Mouse (Mus musculus) retina, adult 2 months (tissue): ENCODE results near the gene Casz1.

Source experiments
- DNase-seq: peaks from one replicate; pipeline ENCODE4 v3.0.0-alpha.2; 2012; ENCODE audit warnings: low read depth, low spot score

Gene Casz1

DNA sequence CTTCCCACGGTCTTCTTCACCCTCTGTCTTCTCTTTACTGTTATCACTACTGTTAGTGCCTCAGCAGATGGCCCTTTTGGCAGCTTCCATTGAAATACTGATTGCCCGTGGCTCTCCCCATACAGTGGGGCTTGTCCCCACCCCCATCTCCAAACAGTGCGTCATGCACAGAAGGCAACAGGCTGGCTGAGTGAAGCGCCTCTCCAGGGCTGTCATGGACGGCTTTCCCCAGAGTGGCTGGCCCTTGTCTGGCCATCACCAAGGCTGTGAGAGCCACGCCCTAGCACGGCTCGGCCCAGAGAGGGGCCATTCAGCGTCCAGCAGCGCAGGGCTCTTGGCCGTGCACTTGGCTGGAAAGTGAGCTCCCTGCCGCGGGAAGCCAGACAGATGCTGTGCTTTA lies 131.0 kb downstream of the Casz1 start:
- no peak for DNase-seq

DNA sequence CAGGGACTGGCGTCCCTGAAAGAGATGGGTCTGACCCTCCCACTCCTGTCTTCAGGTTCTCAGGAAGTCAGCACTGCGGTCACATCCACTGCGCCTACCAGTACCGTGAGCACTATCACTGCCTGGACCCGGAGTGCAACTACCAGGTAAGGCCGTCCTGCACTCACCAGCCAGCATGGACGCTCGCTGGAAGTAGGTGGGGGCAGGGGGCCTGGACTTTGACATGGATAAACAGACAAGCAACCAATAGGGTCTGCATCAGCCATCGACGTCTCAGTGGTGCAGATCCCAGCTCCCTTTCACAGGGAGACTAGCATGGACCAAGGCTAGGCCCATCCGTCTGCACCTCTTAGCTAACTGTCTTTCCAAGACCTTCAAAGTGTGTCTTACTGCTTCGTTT lies 131.9 kb downstream of the Casz1 start:
- no peak for DNase-seq

DNA sequence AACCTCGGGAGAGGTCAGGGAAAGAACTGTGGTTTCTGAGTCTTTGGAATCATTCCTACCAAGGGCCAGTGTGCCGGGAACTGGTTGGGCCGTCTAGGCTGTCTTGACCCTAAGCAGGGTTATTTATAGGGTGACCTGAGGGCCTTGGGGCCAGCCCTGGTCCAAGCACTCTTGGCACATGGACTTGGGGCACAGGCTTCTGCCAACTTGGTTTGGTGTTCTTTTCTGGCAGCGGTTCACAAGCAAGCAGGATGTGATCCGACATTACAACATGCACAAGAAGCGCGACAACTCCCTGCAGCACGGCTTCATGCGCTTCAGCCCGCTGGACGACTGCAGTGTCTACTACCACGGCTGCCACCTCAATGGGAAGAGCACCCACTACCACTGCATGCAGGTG lies 132.5 kb downstream of the Casz1 start:
- DNase-seq = no peak

DNA sequence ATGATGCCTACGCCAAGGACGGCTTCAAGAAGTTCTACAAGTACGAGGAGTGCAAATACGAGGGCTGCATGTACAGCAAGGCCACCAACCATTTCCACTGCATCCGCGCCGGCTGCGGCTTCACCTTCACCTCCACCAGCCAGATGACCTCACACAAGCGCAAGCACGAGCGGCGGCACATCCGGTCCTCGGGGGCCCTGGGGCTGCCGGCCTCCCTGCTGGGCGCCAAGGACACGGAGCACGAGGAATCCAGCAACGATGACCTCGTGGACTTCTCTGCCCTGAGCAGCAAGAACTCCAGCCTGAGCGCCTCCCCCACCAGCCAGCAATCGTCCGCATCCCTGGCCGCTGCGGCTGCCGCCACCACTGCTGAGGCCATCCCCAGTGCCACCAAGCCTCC lies 134.3 kb downstream of the Casz1 start:
- no peak for DNase-seq

DNA sequence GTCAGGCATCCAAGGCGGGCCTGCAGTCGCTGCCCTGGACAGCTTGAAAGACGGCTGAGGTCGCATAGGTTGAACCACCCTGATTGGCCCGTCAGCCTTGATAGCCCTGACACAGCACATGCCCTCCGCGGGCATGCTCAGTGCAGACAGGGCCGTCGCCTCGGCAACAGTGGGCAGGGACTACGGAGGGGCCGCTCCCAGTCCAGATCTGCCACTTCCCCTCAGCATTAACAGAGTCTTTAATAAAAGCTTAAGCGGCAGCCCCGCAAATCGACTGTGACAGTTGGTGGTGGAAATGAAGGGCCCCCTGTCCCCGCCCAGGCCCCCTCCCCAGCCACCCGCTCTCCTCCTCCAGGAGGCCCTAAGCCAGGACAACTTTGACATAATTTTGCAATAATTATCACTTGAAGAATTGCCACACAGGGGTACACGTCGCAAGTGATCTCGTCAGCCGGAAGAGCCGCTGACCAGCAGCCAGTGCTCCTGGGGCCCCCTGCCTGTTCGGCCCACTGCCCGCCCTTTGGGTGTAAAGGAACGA lies 136.5 kb downstream of the Casz1 start:
- no peak for DNase-seq

DNA sequence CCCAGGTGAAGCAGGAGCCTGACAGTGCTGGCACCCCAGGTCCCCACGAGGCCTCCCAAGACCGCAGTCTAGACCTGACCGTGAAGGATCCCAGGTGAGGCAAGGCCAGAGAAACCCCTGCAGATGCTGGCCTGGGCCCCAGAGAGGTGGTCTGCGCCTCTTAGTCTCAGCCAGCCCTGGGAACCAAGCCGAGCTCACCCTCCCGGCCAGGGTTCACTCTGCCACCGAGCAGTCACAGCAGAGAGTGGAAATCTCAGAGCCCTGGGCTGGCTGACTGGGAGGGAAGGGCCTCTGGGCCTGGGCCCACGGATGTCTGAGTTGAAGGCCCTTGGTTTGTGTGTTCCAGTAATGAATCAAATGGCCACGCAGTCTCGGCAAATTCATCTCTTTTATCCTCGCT lies 137.1 kb downstream of the Casz1 start:
- DNase-seq = no peak

DNA sequence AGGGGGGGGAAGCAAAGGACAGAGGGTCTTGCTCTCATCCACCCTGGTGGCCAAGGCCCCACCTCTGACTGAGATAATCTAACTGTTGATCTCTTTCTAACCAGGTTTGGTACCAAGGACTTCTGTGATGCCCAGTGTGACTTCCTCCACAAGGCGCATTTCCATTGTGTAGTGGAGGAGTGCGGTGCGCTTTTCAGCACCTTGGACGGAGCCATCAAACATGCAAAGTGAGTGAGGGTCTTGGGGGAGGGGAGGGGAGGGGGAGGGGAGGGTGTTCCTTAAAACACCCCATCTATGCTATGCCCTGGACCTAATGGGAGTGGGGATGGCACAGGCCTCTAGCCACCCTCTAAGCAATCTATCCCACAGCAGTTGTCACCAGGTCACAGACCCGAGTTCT lies 138.9 kb downstream of the Casz1 start:
- no peak for DNase-seq

DNA sequence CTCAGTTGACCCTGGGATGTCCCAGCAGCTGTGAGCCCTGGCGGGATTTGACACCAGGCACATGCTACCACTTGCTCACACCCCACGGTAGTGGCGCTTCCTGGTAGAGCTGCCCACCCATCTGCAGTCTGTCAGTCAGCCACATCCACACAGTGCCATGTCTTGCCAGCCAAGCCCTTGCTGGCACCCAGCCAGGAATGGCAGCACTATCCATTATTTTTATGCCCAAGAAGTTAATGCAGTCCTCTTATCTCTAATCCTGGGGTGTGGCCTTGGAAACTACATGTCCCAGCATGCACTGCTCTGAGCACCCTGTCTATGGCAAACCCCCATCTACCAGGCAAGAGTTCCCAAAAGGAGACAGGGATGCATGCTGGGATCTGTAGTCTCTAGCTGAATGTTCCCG lies 141.2 kb downstream of the Casz1 start:
- DNase-seq = no peak

DNA sequence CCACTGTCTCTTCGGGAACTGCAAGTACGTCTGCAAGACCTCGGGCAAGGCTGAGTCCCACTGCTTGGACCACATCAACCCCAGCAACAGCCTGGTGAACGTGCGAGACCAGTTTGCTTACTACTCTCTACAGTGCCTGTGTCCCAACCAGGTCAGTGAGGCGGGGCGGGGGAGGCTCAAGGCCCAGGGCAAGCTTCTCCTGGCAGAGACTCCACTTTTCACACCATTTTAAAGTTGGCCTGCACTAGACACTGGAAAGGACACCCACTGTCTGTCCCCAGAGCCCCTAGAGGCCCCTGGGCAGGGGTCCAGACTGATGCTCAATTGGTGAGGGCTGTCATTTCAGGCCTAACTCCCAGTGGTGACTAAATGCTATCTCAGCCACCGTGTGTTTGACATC lies 141.8 kb downstream of the Casz1 start:
- no peak for DNase-seq

DNA sequence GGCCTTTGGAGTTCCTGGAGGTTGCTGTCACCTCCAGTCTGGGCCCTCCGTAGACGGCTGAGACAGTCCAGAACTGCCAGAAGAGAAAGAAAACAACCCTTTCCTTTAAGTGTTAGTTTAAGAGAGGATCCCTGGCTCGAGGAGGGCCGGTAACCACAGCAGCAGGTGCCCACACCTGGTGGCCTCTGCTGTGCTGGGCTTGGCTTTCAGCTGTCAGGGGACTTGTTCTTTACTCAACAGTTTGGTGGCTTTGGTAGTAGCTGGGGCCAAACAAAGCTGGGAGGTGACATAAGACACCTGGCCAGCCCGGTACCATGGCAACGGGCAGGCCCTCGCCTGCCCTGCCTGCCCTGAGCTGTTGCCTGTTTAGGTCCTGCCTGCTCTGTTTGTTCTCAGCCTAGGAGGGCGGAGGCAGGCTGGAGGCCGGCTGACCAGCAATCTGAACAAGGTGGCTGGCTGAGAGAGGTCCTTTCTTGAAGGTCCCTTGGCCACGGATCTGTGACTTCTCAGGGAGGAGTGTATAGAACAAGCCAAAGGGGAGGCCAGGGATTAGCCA lies 143.7 kb downstream of the Casz1 start:
- no peak for DNase-seq

DNA sequence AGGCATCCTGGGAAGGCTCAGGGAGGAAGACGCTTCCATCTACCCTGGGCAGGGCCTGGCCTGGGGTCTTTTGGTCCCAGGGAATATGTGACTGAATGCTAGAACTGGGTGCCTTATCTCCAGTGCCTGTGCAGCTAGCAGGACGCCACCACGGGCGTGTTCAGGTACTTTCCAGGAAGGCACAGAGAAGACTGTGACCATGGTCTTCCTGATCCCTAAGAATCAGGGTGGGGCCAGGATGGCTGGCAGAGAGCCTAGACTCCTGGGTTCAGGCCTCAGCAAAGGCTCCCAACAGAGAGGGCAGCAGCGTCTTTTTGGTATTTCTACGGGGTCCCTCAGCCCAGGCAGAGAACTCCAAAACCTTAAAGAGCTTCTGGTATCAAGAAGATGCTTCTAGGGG lies 146.3 kb downstream of the Casz1 start:
- no peak for DNase-seq

DNA sequence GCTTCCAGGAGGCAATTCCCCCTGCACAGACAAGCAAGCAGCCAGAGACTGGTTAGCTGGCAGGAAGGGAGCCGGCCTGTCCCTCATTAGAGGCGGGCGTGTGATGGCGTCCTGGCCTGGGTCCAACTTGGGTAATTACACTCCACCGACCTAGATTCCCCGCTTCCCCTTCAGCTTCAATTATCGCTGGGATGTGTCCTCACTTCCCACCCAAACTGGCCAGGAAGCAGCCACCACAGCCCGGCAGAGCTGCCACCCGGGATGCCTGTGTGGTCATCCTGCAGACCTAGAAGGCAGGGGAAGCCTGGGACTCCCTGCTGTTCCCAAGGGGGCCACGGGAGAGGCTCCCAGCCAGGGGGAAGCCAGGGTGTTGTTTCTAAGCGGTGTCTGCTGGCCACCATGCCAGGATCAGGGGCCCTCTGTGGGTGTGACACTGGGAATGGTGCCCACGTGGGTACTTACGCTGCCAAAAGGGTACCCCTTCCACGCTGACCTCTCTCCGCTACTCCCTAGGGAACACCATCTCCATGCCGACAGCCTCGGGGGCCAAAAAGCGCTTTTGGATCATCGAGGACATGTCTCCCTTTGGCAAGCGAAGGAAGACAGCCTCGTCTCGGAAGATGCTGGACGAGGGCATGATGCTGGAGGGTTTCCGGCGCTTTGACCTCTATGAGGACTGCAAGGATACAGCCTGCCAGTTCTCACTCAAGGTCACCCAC lies 146.9 kb downstream of the Casz1 start:
- DNase-seq = peak; percentile 41

DNA sequence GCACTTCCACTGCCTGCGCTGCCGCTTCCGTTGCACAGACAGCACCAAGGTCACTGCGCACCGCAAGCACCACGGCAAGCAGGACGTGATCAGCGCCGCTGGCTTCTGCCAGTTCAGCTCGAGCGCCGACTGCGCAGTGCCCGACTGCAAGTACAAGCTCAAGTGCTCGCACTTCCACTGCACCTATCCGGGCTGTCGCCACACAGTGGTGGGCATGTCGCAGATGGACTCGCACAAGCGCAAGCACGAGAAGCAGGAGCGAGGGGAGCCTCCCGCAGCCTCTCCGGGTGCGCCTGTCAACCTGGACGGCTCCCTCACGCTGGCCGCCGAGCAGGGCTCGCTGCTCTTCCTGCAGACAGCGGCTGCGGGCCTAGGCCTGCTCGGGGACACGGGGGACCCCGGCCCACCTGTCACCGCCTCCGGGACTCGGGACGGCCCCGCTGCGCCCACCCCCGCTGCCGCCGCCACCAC lies 147.6 kb downstream of the Casz1 start:
- DNase-seq = no peak

DNA sequence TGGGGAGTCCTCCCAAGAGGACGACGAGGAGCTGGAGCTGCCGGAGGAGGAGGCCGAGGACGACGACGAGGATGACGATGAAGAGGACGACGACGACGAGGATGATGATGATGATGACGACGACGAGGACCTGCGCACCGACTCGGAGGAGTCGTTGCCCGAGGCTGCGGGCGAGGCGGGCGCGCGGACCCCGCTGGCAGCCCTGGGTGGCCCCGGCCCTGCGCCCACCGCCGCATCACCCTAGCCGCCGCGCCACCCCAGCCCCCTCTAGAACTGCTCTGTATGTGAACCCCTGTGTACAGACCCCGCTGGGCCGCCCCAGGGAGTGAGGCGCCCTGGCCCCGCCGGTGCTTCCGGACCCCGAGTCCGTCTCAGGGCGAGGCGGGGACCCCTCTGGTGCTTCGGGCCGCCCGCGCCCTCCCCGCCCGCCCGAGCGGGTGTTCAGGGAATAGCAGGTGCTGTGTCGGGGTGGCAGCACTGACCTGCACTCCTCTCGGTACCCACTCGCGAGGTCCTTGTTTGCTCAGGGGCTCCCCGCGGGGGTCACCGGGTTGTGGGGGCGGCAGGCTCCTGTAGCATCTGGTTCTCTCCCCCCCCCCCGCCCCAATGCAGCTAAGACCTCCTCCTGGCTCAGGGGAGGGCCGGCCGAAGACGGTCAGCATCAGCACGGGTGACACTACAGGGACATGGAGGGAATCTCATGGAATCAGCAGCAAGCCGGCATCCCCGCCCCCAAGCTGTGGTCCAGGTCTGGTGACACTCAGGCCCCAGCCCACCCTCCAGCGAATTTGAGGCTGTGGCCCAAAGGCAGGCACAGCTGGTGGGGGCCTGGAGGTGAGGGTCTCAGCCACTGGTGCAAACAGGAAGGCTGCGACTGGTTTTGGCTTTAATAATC lies 148.3 kb downstream of the Casz1 start:
- DNase-seq = no peak

DNA sequence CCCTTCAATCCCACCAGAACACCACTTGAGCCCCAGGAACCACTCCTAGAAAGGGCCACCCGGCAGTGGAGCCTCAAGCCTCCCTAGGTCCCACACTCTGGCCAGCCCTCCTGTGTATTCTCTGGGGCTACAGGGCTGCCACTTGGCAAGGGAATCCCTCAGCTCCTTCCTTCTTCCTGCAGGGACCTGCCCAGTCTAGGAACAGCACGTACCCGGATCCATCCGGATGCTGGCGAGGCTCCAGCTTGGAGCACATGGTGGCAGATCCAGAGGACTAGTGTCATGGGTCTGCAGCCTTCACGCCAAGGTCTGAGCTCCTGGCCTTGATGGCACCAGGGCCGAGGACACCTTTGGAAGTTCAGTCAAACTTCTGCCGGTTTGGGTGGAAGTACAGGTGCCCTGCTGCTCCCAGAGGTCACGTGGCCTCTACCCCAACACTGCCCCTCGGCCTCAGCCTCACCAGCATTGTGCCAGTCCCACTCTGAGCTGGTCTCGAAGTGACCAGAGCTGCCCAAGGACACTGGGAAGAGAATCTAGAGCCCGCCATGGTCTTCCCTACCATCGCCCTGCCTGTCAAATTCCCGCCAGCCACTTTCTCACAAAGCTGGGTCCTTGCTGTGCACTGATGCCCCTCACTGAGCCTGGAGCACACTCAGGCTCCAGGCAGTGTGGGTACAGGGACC lies 151.0 kb downstream of the Casz1 start:
- DNase-seq = no peak

DNA sequence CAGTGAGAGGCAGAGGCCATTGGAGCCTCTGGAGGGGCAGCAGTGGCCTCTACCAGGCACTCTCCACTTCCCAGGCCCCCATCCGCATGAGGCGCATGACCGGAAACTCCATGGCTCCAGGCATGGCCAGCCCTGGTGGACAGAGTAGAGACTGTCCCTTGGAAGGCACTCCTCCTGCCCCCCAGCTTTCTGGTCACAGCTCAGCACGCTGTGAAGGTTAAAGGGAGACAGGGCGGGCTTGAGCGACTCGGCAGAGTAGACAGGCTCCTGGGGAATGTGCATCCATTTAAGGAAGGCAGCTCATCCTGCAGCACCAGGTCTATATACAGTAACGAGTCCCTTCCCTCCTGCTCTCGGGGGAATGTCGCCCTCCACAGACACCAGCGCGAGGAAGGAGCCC lies 155.8 kb downstream of the Casz1 start:
- no peak for DNase-seq

DNA sequence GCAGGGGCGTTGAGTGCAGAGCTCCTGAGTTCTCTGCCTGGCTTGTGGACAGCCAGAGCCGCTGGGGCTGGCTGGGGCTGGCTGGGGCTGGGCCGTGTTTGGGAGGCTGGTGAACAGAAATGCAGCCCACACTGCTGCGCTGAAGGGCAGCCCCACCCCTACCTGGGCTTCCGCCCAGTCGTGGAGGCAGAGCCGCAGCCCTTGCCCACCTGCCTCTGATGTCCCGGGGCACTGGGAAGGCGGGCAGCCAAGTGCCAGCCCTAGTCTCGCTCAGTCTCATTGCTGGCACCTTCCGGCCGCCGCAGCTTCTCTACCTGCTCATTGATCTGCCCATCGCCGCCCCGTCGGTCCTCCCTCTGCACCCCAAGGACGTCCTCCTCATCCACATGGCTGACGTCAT lies 156.9 kb downstream of the Casz1 start:
- no peak for DNase-seq

DNA sequence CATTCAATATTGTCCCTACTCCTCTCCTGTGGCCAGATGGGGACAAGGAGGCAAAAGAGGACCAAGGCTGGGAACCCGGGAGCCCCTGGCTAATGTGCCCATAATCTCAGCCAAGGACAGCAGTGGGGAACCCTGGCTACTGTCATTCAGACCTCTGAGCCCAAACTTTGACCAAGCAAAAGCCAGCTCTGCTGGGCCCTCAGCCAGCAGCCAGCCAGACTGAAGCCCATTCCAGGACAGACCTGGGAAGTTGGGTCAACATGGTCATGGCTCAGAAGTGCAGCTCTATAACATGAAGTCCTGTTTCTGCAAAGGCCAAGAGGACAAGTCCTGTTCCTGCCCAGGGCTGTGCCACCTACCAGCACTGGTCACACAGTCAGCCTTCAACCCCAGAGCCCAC lies 157.9 kb downstream of the Casz1 start:
- DNase-seq = no peak

DNA sequence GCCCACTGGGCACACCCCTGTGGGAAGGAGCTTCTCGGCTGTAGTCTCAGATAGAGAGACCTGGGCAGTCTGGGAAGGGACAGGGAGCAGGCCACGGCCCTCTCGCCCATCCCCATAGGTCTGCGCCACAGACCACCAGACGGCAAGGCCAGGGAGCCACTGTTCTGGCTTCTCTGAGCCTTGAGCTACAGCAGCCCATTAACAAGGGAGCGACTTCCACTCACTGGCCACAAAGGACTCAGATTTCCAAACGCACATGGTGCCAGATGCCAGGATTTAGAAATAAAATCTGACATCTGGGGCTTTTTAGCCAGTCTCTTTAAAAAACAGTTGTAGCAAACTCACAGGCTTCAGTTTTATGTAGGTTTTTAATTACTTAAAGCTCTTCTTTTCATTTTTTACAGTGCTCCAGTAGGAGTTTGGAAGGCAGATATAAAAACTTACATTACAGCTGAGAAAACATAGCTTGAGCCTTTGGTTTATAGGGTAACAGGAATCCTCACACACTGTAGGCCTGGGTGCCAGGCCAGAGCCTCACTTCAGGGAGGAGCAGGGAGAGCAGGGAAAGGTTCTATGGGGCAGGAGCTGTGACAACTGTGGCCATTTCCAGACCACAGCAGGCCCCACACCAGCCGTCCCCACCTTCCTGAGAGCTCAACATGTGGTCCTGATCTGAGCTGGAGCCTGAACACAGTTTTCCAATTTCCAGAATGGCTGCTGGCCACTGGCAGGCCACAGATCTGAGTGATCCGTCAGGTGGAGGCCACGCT lies 160.5 kb downstream of the Casz1 start:
- DNase-seq = no peak

DNA sequence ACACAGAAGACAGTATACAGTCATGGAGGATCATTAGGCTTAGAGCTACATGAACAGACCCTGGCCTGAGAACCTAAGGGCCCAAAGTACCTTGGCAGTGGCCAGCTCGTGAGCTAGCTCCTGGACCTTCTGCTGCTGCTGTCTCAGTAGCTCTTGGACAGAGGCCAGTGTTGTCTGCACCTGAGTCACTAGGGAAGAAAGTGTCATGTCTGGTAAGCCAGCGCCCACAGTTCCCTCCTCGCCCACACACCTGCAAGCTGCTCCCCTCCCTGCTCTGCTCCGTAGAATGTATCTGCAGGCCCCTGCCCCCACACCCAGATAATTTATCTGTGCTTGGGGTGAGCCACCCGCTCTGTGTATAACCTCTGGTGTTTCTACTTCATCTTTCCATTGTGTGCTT lies 161.9 kb downstream of the Casz1 start:
- DNase-seq = no peak

DNA sequence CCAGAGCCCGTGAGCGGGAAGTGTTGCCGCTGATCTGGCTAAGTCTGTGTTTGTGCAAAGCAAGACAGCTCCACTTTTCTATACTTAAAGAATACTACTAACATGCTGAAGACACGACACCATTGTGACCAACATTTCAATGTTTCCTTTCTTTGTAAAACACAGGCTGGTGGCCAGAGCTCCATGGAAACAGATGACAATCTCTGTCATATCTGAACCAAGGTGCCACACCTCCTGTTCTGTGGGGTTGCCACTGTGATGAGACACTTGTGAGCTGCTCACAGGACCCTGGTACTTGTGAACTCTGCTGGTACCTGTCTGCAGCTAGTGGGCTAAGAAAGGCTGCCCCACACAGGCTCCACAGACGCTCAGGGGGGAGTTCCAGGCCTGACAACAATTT lies 164.6 kb downstream of the Casz1 start:
- DNase-seq = no peak
